ENCODE assay signal across 8 mouse cellular contexts in the genomic region with DNA sequence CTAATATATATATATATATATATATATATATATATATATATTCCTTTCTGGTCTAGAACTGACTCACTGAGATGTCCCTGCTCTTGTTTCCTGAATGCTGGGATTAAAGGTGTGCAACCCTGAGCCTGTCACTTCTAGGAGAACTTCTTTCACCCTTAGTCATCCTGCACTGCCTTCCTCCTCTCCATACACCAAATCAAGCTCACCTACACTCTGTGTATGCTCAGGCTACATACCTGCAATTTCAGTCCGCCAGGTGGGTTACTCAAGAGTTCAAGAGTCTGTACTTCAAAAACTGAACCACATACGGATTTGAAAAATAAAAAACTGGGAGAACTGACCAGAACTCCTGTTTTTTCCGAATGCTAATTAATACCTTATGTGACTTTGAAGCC. TPM values are rescaled to one million over a fixed set of nuclear protein-coding genes. Genes with fewer than 3 reads are reported as not detected.
A peak's percentile ranks its signal among the peaks of the same experiment; 100 is the strongest.
DNase-seq lines count a peak whose midpoint lies in the region; ATAC-seq and TF ChIP-seq lines count a peak whose summit lies in the region.

No protein-coding gene starts in this region.

- no peak for TF ChIP-seq POLR2A in heart, adult 2 months (IDR thresholded peaks at IDR 0.05; ENCODE audit: insufficient read depth, low read depth, low read length)

- 32% methylated on average over 3 of the region's 3 CpGs for WGBS in heart, adult 2 months
- WGBS in forebrain, embryonic 14.5 days = 26% methylated on average over 3 of the region's 3 CpGs
- WGBS in liver, embryonic 14.5 days (ENCODE audit: insufficient replicate concordance) = 28% methylated on average over 3 of the region's 3 CpGs

- no peak overlapping the region for H3K27ac ChIP-seq in heart, adult 2 months
- H3K27ac ChIP-seq in forebrain, embryonic 14.5 days (ENCODE audit: low read depth, low read length) = no peak overlapping the region
- H3K27ac ChIP-seq in liver, embryonic 14.5 days = no peak overlapping the region

- no peak for TF ChIP-seq CTCF in heart, adult 2 months (IDR thresholded peaks at IDR 0.05)
- no peak for TF ChIP-seq CTCF in liver, embryonic 14.5 days (IDR thresholded peaks at IDR 0.05; ENCODE audit: low read depth)

- peak; percentile 40 for ATAC-seq in CD4-positive, CD25-positive, alpha-beta regulatory T cell, adult 4 months
- peak; percentile 30 for ATAC-seq in forebrain, embryonic 14.5 days
- peak; percentile 16; the same call in 1 of the 2 replicates for ATAC-seq in liver, embryonic 14.5 days (ENCODE audit: insufficient read depth)

- DNase-seq in heart, adult 2 months = no peak
- no peak for DNase-seq in heart, adult 11 months
- no peak for DNase-seq in forebrain, embryonic 14.5 days (ENCODE audit: low spot score)
- no peak for DNase-seq in liver, embryonic 14.5 days (ENCODE audit: low read depth in 3 of 3, low spot score in 3 of 3)
- DNase-seq in ovary, postnatal 10 days (ENCODE audit: low spot score) = no peak
- DNase-seq in B cell, adult 2 months = no peak
- DNase-seq in cerebellum, adult 11-12 months = no peak

- peak overlapping the region; percentile 96 for H3K4me3 ChIP-seq in heart, adult 2 months
- H3K4me3 ChIP-seq in forebrain, embryonic 14.5 days (ENCODE audit: low read depth, low read length) = peak overlapping the region; percentile 73
- H3K4me3 ChIP-seq in liver, embryonic 14.5 days (ENCODE audit: insufficient read depth in 1 of 2, low read depth in 2 of 2, low read length in 2 of 2) = peak overlapping the region; percentile 68

- H3K9ac ChIP-seq in heart, adult 2 months (ENCODE audit: low read depth, low read length) = no peak overlapping the region
- peak overlapping the region; percentile 75; the same call in 1 of the 2 replicates for H3K9ac ChIP-seq in forebrain, embryonic 14.5 days (ENCODE audit: low read length)
- no peak overlapping the region; the same call in 1 of the 2 replicates for H3K9ac ChIP-seq in liver, embryonic 14.5 days (replicated peaks)

- H3K79me2 ChIP-seq in heart, adult 2 months (replicated peaks; ENCODE audit: control insufficient read depth, insufficient read depth, low read length) = no peaks in the 10 kb centered on the region

- H3K27me3 ChIP-seq in heart, adult 2 months (ENCODE audit: control insufficient read depth, insufficient read depth, low read length) = no peaks in the 10 kb centered on the region
- no peaks in the 10 kb centered on the region for H3K27me3 ChIP-seq in forebrain, embryonic 14.5 days (replicated peaks; ENCODE audit: control insufficient read depth, insufficient read depth, low read length)
- H3K27me3 ChIP-seq in liver, embryonic 14.5 days (ENCODE audit: control insufficient read depth, insufficient read depth, low read length) = no peaks in the 10 kb centered on the region

- intact Hi-C loops in heart, adult 2 months (cut with DNase I) = no loop called here

- H3K4me1 ChIP-seq in heart, adult 2 months (ENCODE audit: control insufficient read depth, insufficient read depth, low read length) = peaks cover 3% of the 10 kb centered on the region
- no peaks in the 10 kb centered on the region for H3K4me1 ChIP-seq in forebrain, embryonic 14.5 days (ENCODE audit: control insufficient read depth, insufficient read depth, low read length)
- H3K4me1 ChIP-seq in liver, embryonic 14.5 days (replicated peaks; ENCODE audit: control insufficient read depth in 2 of 2, insufficient read depth in 2 of 2, low read length in 1 of 2) = peaks cover 0 to 6% of the 10 kb centered on the region in 2 experiments

- TF ChIP-seq EP300 in heart, adult 2 months (IDR thresholded peaks at IDR 0.05; ENCODE audit: insufficient read depth, low read depth, low read length) = no peak
- TF ChIP-seq EP300 in liver, embryonic 14.5 days (IDR thresholded peaks at IDR 0.05; ENCODE audit: low read depth) = no peak

- H3K36me3 ChIP-seq in heart, adult 2 months (ENCODE audit: control insufficient read depth, insufficient read depth, low read length) = no peaks in the 10 kb centered on the region
- peaks cover 43% of the 10 kb centered on the region for H3K36me3 ChIP-seq in forebrain, embryonic 14.5 days (ENCODE audit: control insufficient read depth, insufficient read depth, low read length)
- peaks cover 24% of the 10 kb centered on the region for H3K36me3 ChIP-seq in liver, embryonic 14.5 days (replicated peaks; ENCODE audit: control insufficient read depth, insufficient read depth, low read depth)

- peak overlapping the region; percentile 56 for H3K4me2 ChIP-seq in forebrain, embryonic 14.5 days (ENCODE audit: low read length)
- peak overlapping the region; percentile 84 for H3K4me2 ChIP-seq in liver, embryonic 14.5 days (ENCODE audit: low read depth)

- H3K9me3 ChIP-seq in forebrain, embryonic 14.5 days (replicated peaks; ENCODE audit: control insufficient read depth, low read length) = no peaks in the 10 kb centered on the region
- no peaks in the 10 kb centered on the region for H3K9me3 ChIP-seq in liver, embryonic 14.5 days (ENCODE audit: control insufficient read depth, low read length)

RNA-seq across cellular contexts. Expression of a gene that starts 0.3 kb away (rescaled TPM):
- 10 to 100 TPM; 23.3 to 25.5 TPM for total RNA-seq in heart, adult 2 months (2021)
- polyA plus RNA-seq in heart, adult 2 months (2012; rRNA removed) = 46.9 and 68.1 TPM in 2 replicates
- polyA plus RNA-seq in CD4-positive, CD25-positive, alpha-beta regulatory T cell, adult 4 months (2017; shearing (Covaris generic)) = 10 to 100 TPM; 85.2 to 98.8 TPM
- 11.2 and 15.9 TPM in 2 replicates for polyA plus RNA-seq in forebrain, embryonic 14.5 days (2014; fragmentation: Nextera tagmentation; extraction: Ambion mirVana)
- polyA plus RNA-seq in liver, embryonic 14.5 days (2012; rRNA removed) = 20.5 and 23.6 TPM in 2 replicates
- 10.1 and 11.0 TPM in 2 replicates for polyA plus RNA-seq in liver, embryonic 14.5 days (2014; fragmentation: Nextera tagmentation; extraction: Ambion mirVana)

RNA-seq across cellular contexts. Expression of a gene that starts 0.3 kb away (rescaled TPM):
- 1 to 10 TPM in 1 of 2 experiments, not detected in 1; 1.3 TPM for total RNA-seq in heart, adult 2 months (2021)
- not detected in 2 replicates for polyA plus RNA-seq in heart, adult 2 months (2012; rRNA removed)
- not detected for polyA plus RNA-seq in CD4-positive, CD25-positive, alpha-beta regulatory T cell, adult 4 months (2017; shearing (Covaris generic))
- not detected in 2 replicates for polyA plus RNA-seq in forebrain, embryonic 14.5 days (2014; fragmentation: Nextera tagmentation; extraction: Ambion mirVana)
- polyA plus RNA-seq in liver, embryonic 14.5 days (2012; rRNA removed) = not detected in 2 replicates
- polyA plus RNA-seq in liver, embryonic 14.5 days (2014; fragmentation: Nextera tagmentation; extraction: Ambion mirVana) = not detected in 2 replicates

RNA-seq across cellular contexts. Expression of a gene that starts 24.3 kb away (rescaled TPM):
- 1 to 10 TPM; 2.5 to 3.4 TPM for total RNA-seq in heart, adult 2 months (2021)
- 3.9 and 5.2 TPM in 2 replicates for polyA plus RNA-seq in heart, adult 2 months (2012; rRNA removed)
- 1 to 10 TPM; 5.8 to 9.4 TPM for polyA plus RNA-seq in CD4-positive, CD25-positive, alpha-beta regulatory T cell, adult 4 months (2017; shearing (Covaris generic))
- polyA plus RNA-seq in forebrain, embryonic 14.5 days (2014; fragmentation: Nextera tagmentation; extraction: Ambion mirVana) = 30.3 and 34.1 TPM in 2 replicates
- 40.7 and 45.8 TPM in 2 replicates for polyA plus RNA-seq in liver, embryonic 14.5 days (2012; rRNA removed)
- polyA plus RNA-seq in liver, embryonic 14.5 days (2014; fragmentation: Nextera tagmentation; extraction: Ambion mirVana) = 40.6 and 45.4 TPM in 2 replicates

RNA-seq across cellular contexts. Expression of a gene that starts 24.5 kb away (rescaled TPM):
- 10 to 100 TPM; 45.4 to 48.5 TPM for total RNA-seq in heart, adult 2 months (2021)
- 30.3 and 42.6 TPM in 2 replicates for polyA plus RNA-seq in heart, adult 2 months (2012; rRNA removed)
- polyA plus RNA-seq in CD4-positive, CD25-positive, alpha-beta regulatory T cell, adult 4 months (2017; shearing (Covaris generic)) = 100 to 1,000 TPM; 118 to 162 TPM
- 69.1 and 69.5 TPM in 2 replicates for polyA plus RNA-seq in forebrain, embryonic 14.5 days (2014; fragmentation: Nextera tagmentation; extraction: Ambion mirVana)
- polyA plus RNA-seq in liver, embryonic 14.5 days (2012; rRNA removed) = 14.6 and 19.3 TPM in 2 replicates
- 29.8 and 32.3 TPM in 2 replicates for polyA plus RNA-seq in liver, embryonic 14.5 days (2014; fragmentation: Nextera tagmentation; extraction: Ambion mirVana)

RNA-seq across cellular contexts. Expression of a gene that starts 40.6 kb away (rescaled TPM):
- 10 to 100 TPM; 48.3 to 57.2 TPM for total RNA-seq in heart, adult 2 months (2021)
- polyA plus RNA-seq in heart, adult 2 months (2012; rRNA removed) = 13.2 and 19.1 TPM in 2 replicates
- polyA plus RNA-seq in CD4-positive, CD25-positive, alpha-beta regulatory T cell, adult 4 months (2017; shearing (Covaris generic)) = 10 to 100 TPM; 76.9 to 86.3 TPM
- 54.0 and 56.7 TPM in 2 replicates for polyA plus RNA-seq in forebrain, embryonic 14.5 days (2014; fragmentation: Nextera tagmentation; extraction: Ambion mirVana)
- 12.0 and 18.7 TPM in 2 replicates for polyA plus RNA-seq in liver, embryonic 14.5 days (2012; rRNA removed)
- polyA plus RNA-seq in liver, embryonic 14.5 days (2014; fragmentation: Nextera tagmentation; extraction: Ambion mirVana) = 52.7 and 53.8 TPM in 2 replicates
